Mouse (Mus musculus) embryo, embryonic 9.5 days (tissue): ENCODE data around the gene Carns1.
"Not testable (repeated sequence)": the region's sequence is repeated elsewhere in the genome, so short reads cannot be mapped to it uniquely, and the experiment has no call there.

ENCODE experiments used
- DNase-seq: peaks from one replicate; pipeline ENCODE4 v3.0.0-alpha.2; 2017; ENCODE audit errors: extremely low spot score

Carns1 gene

GRCm38 (mm10) chr19:4150567-4151487 lies 24.5 kb downstream of the Carns1 start:
- DNase-seq, result no peak

GRCm38 (mm10) chr19:4149764-4150461 lies 25.4 kb downstream of the Carns1 start:
- no peak for DNase-seq

- no peak for DNase-seq
Measured at GRCm38 (mm10) chr19:4149283-4149682, 26.0 kb downstream of the Carns1 start.

GRCm38 (mm10) chr19:4148819-4149218 lies 26.5 kb downstream of the Carns1 start:
- no peak for DNase-seq

GRCm38 (mm10) chr19:4148491-4148806 lies 26.8 kb downstream of the Carns1 start, which contains the start of gene Coro1b:
Coro1b (plus strand) TSS chr19:4148619.
- DNase-seq, result peak; percentile 98

GRCm38 (mm10) chr19:4147782-4148490 lies 27.3 kb downstream of the Carns1 start:
- no peak for DNase-seq

GRCm38 (mm10) chr19:4147022-4147405 lies 28.3 kb downstream of the Carns1 start:
- DNase-seq, result no peak

- DNase-seq, result no peak
Measured at GRCm38 (mm10) chr19:4146366-4147021, 28.8 kb downstream of the Carns1 start.

- DNase-seq, result no peak
Measured at GRCm38 (mm10) chr19:4145936-4146335, 29.3 kb downstream of the Carns1 start.

GRCm38 (mm10) chr19:4144550-4145498 lies 30.5 kb downstream of the Carns1 start:
- no peak for DNase-seq

- DNase-seq, result no peak
Measured at GRCm38 (mm10) chr19:4143759-4144268, 31.5 kb downstream of the Carns1 start, which contains the start of gene Cabp4. Cabp4 (minus strand) TSS chr19:4144033.

GRCm38 (mm10) chr19:4142416-4143173 lies 32.7 kb downstream of the Carns1 start:
- DNase-seq, result no peak

- DNase-seq, result no peak
Measured at GRCm38 (mm10) chr19:4140147-4140546, 35.1 kb downstream of the Carns1 start.

GRCm38 (mm10) chr19:4139446-4139845 lies 35.8 kb downstream of the Carns1 start, which contains the start of gene Gpr152:
Gpr152 (plus strand) TSS chr19:4139787.
- no peak for DNase-seq

GRCm38 (mm10) chr19:4137913-4138312 lies 37.4 kb downstream of the Carns1 start:
- DNase-seq, result no peak

GRCm38 (mm10) chr19:4136463-4136862 lies 38.8 kb downstream of the Carns1 start:
- DNase-seq, result no peak

- not testable (repeated sequence) for DNase-seq
Measured at GRCm38 (mm10) chr19:4135963-4136345, 39.3 kb downstream of the Carns1 start.

GRCm38 (mm10) chr19:4135229-4135962 lies 39.9 kb downstream of the Carns1 start:
- DNase-seq, result not testable (repeated sequence)

- no peak for DNase-seq
Measured at GRCm38 (mm10) chr19:4134354-4134753, 40.9 kb downstream of the Carns1 start.
